Mouse (Mus musculus) adrenal gland, adult 18-20 months (tissue): ENCODE measurements around the gene Sec24a. TPM values are rescaled to one million over a fixed set of nuclear protein-coding genes. Genes with fewer than 3 reads are reported as not detected.
"Not testable (repeated sequence)": the region's sequence is repeated elsewhere in the genome, so short reads cannot be mapped to it uniquely, and the experiment has no call there.

Source experiments
- DNase-seq, 2 experiments: peaks; one replicate each; pipeline ENCODE4 v3.0.0; 2021 to 2022; ENCODE audit warnings: low spot score in 2 of 2
- total RNA-seq, 2 experiments: library from RNA; stranded (reverse); gene quantifications; 1 replicate in 1 of 2; 2 replicates in 1 of 2; pipeline ENCODE4 v1.2.3; 2021

Sec24a gene
- total RNA-seq, 2 experiments from 2014 or later, result 33.2 to 47.2 TPM

GRCm38 (mm10) chr11:51761241-51761640 lies 2.2 kb downstream of the Sec24a start:
- DNase-seq, result no peak

- no peak for DNase-seq
These were observed 3.3 kb downstream of the Sec24a start for GRCm38 (mm10) chr11:51759941-51760657.

- no peak for DNase-seq
These were observed 4.2 kb downstream of the Sec24a start for GRCm38 (mm10) chr11:51759251-51759650.

- DNase-seq, result not testable (repeated sequence)
These were observed 5.2 kb downstream of the Sec24a start for GRCm38 (mm10) chr11:51758207-51758606.

- DNase-seq, result no peak
These were observed 5.8 kb downstream of the Sec24a start for GRCm38 (mm10) chr11:51757625-51758024.

GRCm38 (mm10) chr11:51757023-51757422 lies 6.4 kb downstream of the Sec24a start:
- DNase-seq, result no peak

- DNase-seq, result peak; percentile 92 to 93
These were observed 7.1 kb downstream of the Sec24a start for GRCm38 (mm10) chr11:51756352-51756771.

- DNase-seq, result peak in 1 of 2 experiments; percentile 59
These were observed 7.7 kb downstream of the Sec24a start for GRCm38 (mm10) chr11:51755621-51756311.

- DNase-seq, result not testable (repeated sequence)
These were observed 11.7 kb downstream of the Sec24a start for GRCm38 (mm10) chr11:51751623-51752225.

GRCm38 (mm10) chr11:51746096-51746495 lies 17.3 kb downstream of the Sec24a start:
- DNase-seq, result no peak

GRCm38 (mm10) chr11:51740701-51741100 lies 22.7 kb downstream of the Sec24a start:
- DNase-seq, result no peak

- no peak for DNase-seq
These were observed 24.6 kb downstream of the Sec24a start for GRCm38 (mm10) chr11:51738651-51739403.

GRCm38 (mm10) chr11:51734218-51734617 lies 29.2 kb downstream of the Sec24a start:
- DNase-seq, result not testable (repeated sequence)

- DNase-seq, result no peak
These were observed 30.6 kb downstream of the Sec24a start for GRCm38 (mm10) chr11:51732883-51733282.

GRCm38 (mm10) chr11:51721066-51721465 lies 42.4 kb downstream of the Sec24a start:
- DNase-seq, result no peak

- no peak for DNase-seq
These were observed 56.4 kb downstream of the Sec24a start for GRCm38 (mm10) chr11:51707080-51707479.

GRCm38 (mm10) chr11:51706451-51706850 lies 57.0 kb downstream of the Sec24a start:
- DNase-seq, result no peak

GRCm38 (mm10) chr11:51703379-51703998 lies 59.9 kb downstream of the Sec24a start:
- peak in 1 of 2 experiments; percentile 37 for DNase-seq

GRCm38 (mm10) chr11:51702831-51703230 lies 60.6 kb downstream of the Sec24a start:
- no peak for DNase-seq

GRCm38 (mm10) chr11:51694984-51695383 lies 68.5 kb downstream of the Sec24a start:
- no peak for DNase-seq

- not testable (repeated sequence) for DNase-seq
These were observed 72.8 kb downstream of the Sec24a start for GRCm38 (mm10) chr11:51690597-51690996.
